Mouse (Mus musculus) right cerebral cortex, adult 18-20 months (tissue): Measurements from ENCODE around the gene Smarce1.
A peak's percentile ranks its signal among the peaks of the same experiment; 100 is the strongest.
"Not testable (repeated sequence)": the region's sequence is repeated elsewhere in the genome, so short reads cannot be mapped to it uniquely, and the experiment has no call there.

ENCODE experiments used
- DNase-seq: peaks from one replicate; pipeline ENCODE4 v3.0.0; 2022; ENCODE audit warnings: mixed read lengths

Smarce1 gene

DNA sequence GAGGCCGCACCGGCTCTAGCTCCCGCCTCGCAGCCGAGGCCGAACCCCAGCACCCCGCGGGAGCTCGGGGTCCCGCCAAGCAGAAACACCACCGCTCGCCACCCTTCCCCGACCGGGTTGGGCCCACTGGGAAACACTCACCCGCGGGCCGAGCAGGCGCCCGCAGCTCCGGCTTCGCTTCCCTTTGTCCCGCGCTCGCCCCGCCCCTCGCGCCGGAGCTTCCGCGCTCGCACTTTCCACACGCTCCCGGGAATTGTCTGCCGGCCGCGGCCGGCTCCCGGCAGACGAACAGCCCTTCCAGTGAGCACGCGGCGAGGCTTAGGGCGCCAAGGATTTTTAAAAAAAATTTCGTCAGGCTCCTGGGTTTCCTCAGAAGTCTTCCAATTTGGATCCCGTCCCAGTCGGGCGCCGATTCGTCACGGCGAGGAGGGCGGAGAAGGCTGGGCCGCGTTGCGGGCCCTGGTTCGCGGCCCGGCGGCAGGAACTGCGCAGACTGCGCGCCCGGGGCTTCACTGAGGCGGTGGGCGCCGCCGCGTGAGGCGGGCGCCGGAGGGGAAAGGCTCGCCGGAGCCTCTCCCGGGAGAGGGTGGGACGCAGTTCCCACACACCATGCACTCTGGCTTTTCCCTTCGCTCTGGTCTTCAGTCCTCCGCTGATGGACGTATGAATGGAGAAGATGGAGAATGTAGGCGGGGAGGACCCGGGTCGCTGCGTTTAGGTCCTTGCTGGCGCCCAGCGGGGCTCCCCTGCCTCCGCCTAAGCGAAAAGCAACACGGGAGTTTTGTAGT is at the start of gene Smarce1:
Gene Smarce1, minus strand, starts transcription at position 757 of the 788 bp plus-strand sequence.
- peak; percentile 77 for DNase-seq

DNA sequence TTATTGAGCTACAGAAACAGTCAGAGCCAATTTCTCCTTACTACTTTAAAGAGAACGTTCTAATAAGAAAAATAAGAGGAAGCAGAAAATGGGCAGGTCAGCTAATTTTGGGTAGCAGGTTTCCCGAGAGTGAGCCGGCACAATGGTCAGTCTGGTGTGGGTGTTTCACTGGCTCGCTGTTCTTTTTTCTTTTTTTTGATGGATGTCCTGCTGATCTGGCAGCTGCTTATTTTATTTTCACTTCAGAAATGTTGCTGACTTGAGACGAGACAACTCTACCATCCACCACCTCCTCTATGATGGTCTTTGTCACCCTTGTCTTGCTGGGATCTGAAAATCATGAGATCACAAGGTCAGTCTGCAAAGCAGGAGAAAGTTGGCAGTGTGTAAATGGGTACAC is 49.2 kb upstream of the Smarce1 start:
- no peak for DNase-seq

DNA sequence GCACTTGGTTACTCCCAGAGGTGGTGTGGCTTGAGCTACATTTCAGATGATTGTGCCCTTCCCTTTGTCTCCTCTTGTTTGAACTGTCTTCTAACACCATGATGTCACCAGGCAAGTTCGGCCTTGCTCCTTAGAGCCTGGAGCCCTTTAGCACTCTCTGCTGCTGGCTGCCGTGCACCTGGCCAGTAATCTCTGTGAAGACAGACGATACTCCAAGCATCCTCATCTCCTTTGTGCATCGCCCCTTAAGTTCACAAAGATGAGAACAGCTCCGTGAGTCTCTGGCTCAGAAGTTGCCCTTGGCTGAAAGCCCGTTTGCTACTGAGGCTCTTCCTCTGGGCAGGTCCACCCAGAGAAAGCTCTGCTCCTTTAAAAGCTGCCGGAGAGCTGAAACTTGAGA is 46.0 kb upstream of the Smarce1 start:
- no peak for DNase-seq

GRCm38 (mm10) chr11:99275624-99276023 is 44.8 kb upstream of the Smarce1 start:
- DNase-seq, result no peak

GRCm38 (mm10) chr11:99272721-99273120 is 41.9 kb upstream of the Smarce1 start:
- no peak for DNase-seq

- no peak for DNase-seq
Measured at GRCm38 (mm10) chr11:99269192-99269591, 38.4 kb upstream of the Smarce1 start.

GRCm38 (mm10) chr11:99265796-99266195 is 35.0 kb upstream of the Smarce1 start:
- no peak for DNase-seq

GRCm38 (mm10) chr11:99265220-99265619 is 34.4 kb upstream of the Smarce1 start:
- peak; percentile 77 for DNase-seq

GRCm38 (mm10) chr11:99256213-99256612 is 25.4 kb upstream of the Smarce1 start:
- no peak for DNase-seq

- DNase-seq, result no peak
Measured at GRCm38 (mm10) chr11:99255316-99255715, 24.5 kb upstream of the Smarce1 start.

GRCm38 (mm10) chr11:99253893-99254292 is 23.1 kb upstream of the Smarce1 start:
- DNase-seq, result no peak

DNA sequence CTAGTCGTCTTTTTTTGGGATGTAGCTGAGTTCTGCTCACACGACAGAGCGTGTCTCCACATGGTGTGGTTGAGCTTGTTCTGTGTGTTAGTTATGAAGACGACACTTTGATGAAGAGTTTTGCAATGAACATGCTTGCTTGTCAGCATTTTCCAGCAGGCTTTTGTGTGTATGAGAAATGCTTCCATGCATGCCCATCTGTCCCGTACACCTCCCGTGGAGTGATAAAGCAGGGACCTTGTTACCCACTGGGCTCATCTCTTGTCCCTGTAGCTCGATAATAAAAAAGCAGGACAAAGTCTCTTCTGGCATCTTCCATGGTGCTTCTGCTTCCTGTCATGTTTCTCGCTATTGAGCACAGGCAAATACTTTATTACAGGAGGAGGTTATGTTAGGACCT is 21.9 kb upstream of the Smarce1 start:
- no peak for DNase-seq

DNA sequence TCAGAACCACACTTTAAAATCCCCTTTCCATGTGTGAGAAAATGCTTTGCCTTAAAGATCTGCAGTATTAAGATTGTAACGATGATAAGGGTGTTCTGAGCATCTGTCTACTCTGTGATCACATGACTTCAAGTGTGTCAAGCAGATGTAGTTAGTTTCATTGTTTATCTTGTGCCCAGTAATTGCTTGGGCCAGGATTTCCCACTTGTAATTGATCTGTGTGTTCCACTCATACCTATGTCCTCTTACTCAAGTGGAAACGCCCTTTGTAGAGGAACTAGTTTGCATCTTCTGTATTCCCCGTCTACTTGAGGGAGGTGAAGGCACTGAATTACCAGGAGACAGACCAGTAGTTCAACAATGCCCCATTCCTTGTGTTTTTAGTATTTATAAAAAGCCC is 19.8 kb upstream of the Smarce1 start:
- DNase-seq, result no peak

- DNase-seq, result peak; percentile 71
Measured at GRCm38 (mm10) chr11:99250241-99250640, 19.4 kb upstream of the Smarce1 start.

- no peak for DNase-seq
Measured at GRCm38 (mm10) chr11:99249115-99249514, 18.3 kb upstream of the Smarce1 start.

DNA sequence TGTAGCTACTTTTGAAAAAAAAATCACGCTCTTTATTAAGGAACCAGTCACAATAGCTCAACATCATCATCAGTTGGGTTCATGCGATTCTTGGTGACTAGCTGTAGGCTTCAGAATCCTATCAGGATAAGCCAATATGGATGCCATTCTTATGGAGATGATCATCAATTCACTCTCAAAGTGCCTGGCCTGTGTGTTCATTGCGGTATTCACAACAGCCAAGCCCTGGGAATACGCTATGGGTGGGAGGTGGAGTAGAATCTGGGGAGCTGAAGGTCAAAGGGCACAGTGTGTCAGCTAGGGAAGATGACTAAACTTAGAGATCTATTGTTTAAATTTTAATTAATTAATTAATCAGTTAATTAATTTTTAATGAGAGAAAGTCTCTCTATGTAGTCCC is 17.1 kb upstream of the Smarce1 start:
- DNase-seq, result no peak

DNA sequence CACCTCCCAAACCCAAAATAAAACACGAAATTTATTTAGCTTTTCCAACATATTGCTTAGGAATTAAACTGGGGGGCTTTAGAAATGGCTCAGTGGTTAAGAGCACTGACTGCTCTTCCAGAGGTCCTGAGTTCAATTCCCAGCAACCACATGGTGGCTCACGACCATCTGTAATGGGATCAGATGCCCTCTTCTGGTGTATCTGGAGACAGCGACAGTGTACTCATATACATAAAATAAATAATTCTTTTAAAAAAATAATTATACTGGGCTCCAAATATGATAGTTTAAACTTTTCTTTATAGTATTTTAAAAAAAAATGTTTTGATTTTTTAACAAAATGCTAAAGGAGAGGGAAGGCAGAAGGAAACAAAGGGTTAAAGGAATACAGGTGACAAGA is 13.7 kb upstream of the Smarce1 start:
- DNase-seq, result not testable (repeated sequence)

GRCm38 (mm10) chr11:99243820-99244374 is 13.1 kb upstream of the Smarce1 start, which contains the start of gene Krt222:
Gene Krt222, minus strand, starts transcription at chr11:99244085.
- peak; percentile 48 for DNase-seq

GRCm38 (mm10) chr11:99243200-99243819 is 12.5 kb upstream of the Smarce1 start:
- no peak for DNase-seq

- no peak for DNase-seq
Measured at GRCm38 (mm10) chr11:99242056-99242455, 11.2 kb upstream of the Smarce1 start.

DNA sequence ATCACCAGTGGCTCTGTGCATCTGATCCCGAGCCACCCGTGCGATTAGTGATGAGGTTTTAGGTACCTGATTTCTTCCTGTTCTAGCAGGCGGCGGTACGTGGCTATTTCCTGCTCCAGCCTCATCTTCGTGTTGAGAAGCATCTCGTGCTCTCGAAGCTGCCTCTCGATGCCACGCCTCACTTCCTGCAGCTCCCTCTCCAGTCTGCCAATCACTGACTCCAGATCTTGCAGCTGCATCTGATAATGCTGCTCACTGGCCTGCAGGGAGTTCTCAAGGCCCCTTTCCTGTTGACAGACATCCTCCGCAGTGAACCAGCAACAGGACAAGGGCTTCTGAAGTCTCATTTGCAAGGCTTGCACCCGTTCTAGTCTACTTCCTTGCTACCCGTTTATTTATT is 7.7 kb upstream of the Smarce1 start:
- no peak for DNase-seq

DNA sequence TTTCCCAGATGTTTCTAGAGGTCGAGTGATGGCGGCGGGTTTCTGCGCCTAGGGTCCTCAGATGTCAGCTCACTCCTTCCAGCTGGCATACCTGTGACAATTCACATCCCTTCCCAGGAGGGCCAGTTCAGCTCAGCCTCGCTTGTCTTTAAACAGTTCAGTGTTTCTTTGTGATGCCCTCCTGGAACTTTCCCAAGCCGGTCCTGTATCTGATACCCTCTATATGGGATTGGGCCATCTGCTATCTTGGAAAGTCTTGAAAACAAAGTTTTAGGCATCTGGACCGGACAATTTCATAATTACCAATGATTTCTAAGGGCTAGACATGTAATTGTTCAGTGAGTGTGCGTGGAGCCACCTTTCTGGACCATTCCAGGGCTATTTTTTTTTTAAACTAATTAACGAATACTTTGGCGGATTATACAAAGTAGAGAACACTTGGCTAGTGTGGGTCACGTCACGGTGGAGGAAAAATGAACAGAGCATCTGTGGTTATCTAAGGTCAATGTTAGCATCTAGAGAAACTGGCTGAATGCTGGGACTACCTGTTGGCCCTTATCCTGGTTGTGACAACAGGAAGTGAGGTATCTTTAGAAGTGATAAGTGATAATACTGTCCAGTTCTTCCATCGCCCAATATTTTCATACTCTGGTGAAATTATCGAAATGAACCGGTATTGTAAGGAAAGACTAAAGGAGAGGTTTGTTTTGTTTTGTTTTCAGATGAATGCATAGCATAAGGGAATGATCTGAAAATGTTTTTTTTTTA is 416 bp upstream of the Smarce1 start:
- DNase-seq, result no peak

DNA sequence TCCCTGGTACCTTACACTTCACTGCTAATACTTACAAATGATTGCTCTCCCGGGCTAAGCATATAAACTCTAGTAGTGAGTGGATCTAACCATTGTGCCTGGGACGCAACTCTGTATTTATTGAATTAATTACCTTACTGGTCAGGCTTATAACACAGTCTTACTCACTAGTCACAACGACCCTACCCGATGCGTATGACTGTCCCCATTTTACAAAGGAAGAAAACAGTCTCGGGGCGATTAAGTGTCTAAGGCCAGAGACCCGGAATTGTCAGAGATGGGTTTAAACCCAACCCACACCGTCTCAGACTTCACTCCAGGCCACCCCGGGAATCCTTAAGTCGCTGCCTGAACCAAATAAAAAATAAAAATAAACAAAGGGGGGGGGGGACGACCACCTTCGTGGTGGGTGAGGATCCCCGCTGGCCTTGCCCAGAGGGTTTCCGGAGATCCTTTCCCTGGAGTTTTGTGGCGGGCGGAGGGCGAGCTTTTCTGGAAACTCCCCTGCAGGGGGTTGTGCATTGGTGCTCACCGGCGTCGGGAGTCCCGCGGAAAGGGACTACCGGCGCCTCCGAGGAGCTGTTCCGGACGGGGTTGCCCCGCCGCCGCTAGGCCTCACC is 1.1 kb downstream of the Smarce1 start:
- DNase-seq, result no peak
